Mouse (Mus musculus) spleen, adult 2 months (tissue): ENCODE data around the gene Slc25a28. TPM values are rescaled to one million over a fixed set of nuclear protein-coding genes. Genes with fewer than 3 reads are reported as not detected.

Experiments
- DNase-seq, 2 experiments: peaks; one replicate each; pipeline versions ENCODE4 v3.0.0 to v3.0.0-alpha.2; 2012 to 2021; ENCODE audit warnings: low spot score in 2 of 2, low read depth in 1 of 2
- H3K27ac ChIP-seq: fragments of 200-500 bp; 2 replicates; pipeline ENCODE4 v1.5.1; 2012; ENCODE audit warnings: low read length, inconsistent platforms; ENCODE audit not compliant: insufficient read depth
- H3K27me3 ChIP-seq: fragments of 200-500 bp; 2 replicates; pipeline ENCODE4 v1.6.1; 2012; ENCODE audit warnings: mild to moderate bottlenecking, moderate library complexity, low read length, inconsistent platforms; ENCODE audit not compliant: control insufficient read depth, insufficient read depth
- H3K36me3 ChIP-seq: fragments of 200-500 bp; 2 replicates; pipeline ENCODE4 v1.6.1; 2012; ENCODE audit warnings: mild to moderate bottlenecking, low read length, inconsistent platforms; ENCODE audit not compliant: control insufficient read depth, insufficient read depth
- H3K4me1 ChIP-seq: fragments of 200-500 bp; 2 replicates; pipeline ENCODE4 v1.6.1; 2011; ENCODE audit warnings: inconsistent platforms; ENCODE audit not compliant: control insufficient read depth, insufficient read depth, insufficient read length
- H3K4me3 ChIP-seq: fragments of 200-500 bp; 2 replicates; pipeline ENCODE4 v1.5.1; 2011; ENCODE audit warnings: mild to moderate bottlenecking, inconsistent platforms; ENCODE audit not compliant: insufficient read depth, insufficient read length; ENCODE audit errors: extremely low read depth
- CTCF ChIP-seq: fragments of 200-500 bp; IDR thresholded peaks from 2 replicates; pipeline ENCODE4 v1.5.1; 2011; ENCODE audit warnings: mild to moderate bottlenecking, inconsistent platforms; ENCODE audit not compliant: insufficient read depth, insufficient read length, insufficient replicate concordance; ENCODE audit errors: extremely low read depth
- POLR2A ChIP-seq: fragments of 200-500 bp; IDR thresholded peaks from 2 replicates; pipeline ENCODE4 v1.6.1; 2011; ENCODE audit warnings: low read depth, low read length, inconsistent platforms
- WGBS: fragments of 180-500 bp; shearing (Covaris S2); methylation state at CpG from one replicate; pipeline ENCODE4 v1.1.7; 2018; 5-methylcytosine and 5-hydroxymethylcytosine counted together
- polyA plus RNA-seq: library from polyadenylated mRNA; depleted of rRNA; stranded (reverse); fragments of >200 nt; gene quantifications from 2 replicates; pipeline ENCODE4 v1.2.3, GENCODE M21; 2012; rRNA removed

The Slc25a28 gene
- polyA plus RNA-seq, 1 experiment = 56.4 TPM

DNA sequence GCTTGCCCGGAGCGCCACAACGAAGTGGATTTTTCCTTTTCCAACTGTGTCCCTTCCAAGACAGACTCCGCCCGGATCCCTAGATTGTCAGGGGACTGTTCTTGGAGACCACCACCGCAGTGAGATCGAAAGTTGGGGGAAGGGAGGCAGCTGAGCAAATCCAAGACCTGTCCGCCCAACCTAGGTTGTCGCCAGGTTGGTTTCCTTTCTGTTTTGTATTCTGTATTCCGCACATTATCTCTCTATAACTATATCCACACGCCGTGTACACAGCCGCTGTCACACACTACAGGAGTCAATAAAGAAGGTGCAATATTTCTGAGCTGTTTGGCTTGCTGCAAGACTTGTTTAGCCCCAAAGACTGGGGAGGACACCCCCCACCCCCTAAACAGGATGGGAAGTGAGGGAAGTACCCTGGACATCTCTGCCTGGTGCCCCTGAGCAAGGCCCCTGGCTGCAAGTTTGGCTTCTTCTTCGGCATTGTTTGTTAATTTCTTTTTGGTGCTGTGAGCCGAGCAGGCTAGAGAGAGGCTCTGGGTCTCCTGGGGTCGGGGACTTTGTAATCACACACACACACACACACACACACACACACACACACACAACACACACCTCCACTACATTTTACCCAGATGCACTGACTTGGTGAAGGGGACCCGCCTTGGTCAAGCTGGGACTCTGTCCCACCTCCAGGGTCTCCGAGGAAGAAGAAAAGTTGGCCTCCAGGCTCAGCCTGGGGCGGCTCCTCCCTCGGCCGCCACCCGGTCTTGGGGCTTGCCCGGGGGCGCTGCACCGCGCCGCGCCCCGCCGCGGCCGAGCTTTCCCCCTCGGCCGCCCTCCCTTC is 58.9 kb downstream of the Slc25a28 start:
- Histone ChIP-seq H3K27me3 (peaks cover 43% of the 10 kb centered on the region), H3K27ac (no peak overlapping the region; the same call in 1 of the 2 replicates), H3K36me3 (no peaks in the 10 kb centered on the region), H3K4me1 (peaks cover 15% of the 10 kb centered on the region), H3K4me3 (peak overlapping the region; percentile 47; the same call in 1 of the 2 replicates)
- DNase-seq = no peak
- TF ChIP-seq POLR2A = no peak
- no peak for TF ChIP-seq CTCF
- WGBS = 7% methylated on average over 34 of the region's 34 CpGs

DNA sequence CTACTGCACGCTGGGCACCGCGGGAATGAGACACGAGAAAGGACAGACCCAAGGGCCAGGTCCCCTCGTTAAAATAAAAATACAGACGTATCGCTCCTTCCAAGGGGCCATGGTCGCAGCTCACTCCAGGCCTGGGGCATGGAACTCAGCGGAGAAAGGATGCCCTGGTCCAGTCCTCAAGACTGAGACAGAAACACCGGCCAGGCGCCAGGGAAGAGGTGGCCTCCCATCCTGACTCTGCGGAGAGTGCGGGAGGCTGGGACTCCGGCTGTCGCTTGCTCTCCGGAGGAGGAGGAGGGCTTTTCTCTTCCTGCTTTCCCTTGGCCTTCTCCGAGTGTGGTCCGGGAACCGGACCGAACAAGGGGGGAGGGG is 59.6 kb downstream of the Slc25a28 start:
- Histone ChIP-seq H3K4me3 (peak overlapping the region; percentile 47; the same call in 1 of the 2 replicates), H3K27me3 (peaks cover 45% of the 10 kb centered on the region), H3K36me3 (no peaks in the 10 kb centered on the region), H3K4me1 (peaks cover 16% of the 10 kb centered on the region), H3K27ac (no peak overlapping the region; the same call in 1 of the 2 replicates)
- no peak for DNase-seq
- TF ChIP-seq POLR2A = no peak
- no peak for TF ChIP-seq CTCF
- WGBS = 5% methylated on average over 20 of the region's 20 CpGs

DNA sequence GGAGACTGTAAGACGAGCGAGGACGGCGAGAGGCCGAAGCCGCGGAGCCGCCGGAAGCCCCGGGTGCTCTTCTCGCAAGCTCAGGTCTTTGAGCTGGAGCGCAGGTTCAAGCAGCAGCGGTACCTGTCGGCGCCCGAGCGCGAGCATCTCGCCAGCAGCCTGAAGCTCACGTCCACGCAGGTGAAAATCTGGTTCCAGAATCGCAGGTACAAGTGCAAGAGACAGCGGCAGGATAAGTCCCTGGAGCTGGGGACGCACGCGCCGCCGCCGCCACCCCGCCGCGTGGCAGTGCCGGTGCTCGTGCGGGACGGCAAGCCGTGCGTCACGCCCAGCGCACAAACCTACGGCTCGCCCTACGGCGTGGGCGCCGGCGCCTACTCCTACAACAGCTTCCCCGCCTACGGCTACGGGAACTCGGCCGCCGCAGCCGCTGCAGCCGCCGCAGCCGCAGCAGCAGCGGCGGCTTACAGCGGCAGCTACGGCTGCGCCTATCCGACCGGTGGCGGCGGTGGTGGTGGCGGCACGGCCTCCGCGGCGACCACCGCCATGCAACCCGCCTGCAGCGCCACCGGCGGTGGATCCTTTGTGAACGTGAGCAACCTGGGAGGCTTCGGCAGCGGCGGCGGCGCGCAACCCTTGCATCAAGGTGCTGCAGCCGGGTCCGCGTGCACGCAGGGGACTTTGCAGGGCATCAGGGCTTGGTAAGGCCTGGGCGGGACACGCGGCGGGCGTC is 60.2 kb downstream of the Slc25a28 start:
- H3K36me3 ChIP-seq = no peaks in the 10 kb centered on the region
- TF ChIP-seq POLR2A (no peak), CTCF (no peak)
- H3K4me1 ChIP-seq = peaks cover 17% of the 10 kb centered on the region
- peaks cover 48% of the 10 kb centered on the region for H3K27me3 ChIP-seq
- H3K27ac ChIP-seq = no peak overlapping the region
- H3K4me3 ChIP-seq = peak overlapping the region; percentile 47; the same call in 1 of the 2 replicates
- 2% methylated on average over 91 of the region's 92 CpGs for WGBS
- no peak for DNase-seq

Other genes starting within 250 kb of the Slc25a28 start
- gene Cnnm1, start 234.4 kb downstream of the Slc25a28 start, polyA plus RNA-seq = 0.06 and 0.12 TPM in 2 replicates
- gene Got1, start 150.3 kb downstream of the Slc25a28 start, polyA plus RNA-seq = 14.0 and 15.4 TPM in 2 replicates
- 7.4 and 11.6 TPM in 2 replicates for gene Nkx2-3, start 62.6 kb downstream of the Slc25a28 start, polyA plus RNA-seq
- gene Entpd7, start 14.8 kb upstream of the Slc25a28 start, polyA plus RNA-seq = 3.5 and 4.6 TPM in 2 replicates
- 3.4 and 5.2 TPM in 2 replicates for gene Cutc, start 78.1 kb upstream of the Slc25a28 start, polyA plus RNA-seq
- 7.4 and 8.0 TPM in 2 replicates for gene Cox15, start 78.1 kb upstream of the Slc25a28 start, polyA plus RNA-seq
- gene Abcc2, start 107.3 kb upstream of the Slc25a28 start, polyA plus RNA-seq = 0.14 and 0.21 TPM in 2 replicates